Mouse (Mus musculus): ENCODE measurements at regions not wholly inside any gene's neighbourhood (a gene's known extent, or its start where the extent isn't known, plus 50 kb on each side); places are given as distances from the start of the nearest gene placed in this dataset.

DNA sequence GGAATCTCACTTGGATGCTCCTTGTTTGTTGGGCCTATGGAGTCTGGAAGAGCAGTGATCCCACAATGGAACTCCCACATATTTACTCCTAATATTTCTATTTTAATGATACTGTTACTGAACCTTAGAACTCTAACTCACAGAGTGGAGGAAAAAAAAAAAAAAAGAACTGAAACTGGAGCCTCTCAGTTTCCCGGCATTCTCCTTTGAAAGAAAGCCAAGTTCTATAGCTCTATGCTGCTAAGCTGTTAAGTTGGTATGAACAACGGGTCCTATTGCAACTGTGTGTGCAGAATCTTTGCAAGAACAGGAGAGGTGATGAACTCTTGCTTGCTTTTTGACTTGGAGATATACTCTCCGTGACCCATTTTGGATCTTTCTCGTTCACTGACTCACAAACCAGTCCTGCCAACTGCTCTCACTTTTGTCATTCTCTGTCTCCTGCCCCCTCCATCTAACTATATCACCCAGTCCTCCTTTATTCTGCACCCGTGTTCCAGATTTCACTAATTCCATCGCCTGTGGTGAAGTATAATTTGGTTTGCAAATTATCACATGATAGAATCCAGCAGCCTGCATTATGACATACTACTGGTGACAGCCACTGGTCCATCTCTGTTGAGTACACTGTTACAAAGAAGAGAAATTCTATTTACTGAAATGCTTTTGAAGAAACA, 92.6 kb upstream of the Ctsc start:
- no peak for DNase-seq

DNA sequence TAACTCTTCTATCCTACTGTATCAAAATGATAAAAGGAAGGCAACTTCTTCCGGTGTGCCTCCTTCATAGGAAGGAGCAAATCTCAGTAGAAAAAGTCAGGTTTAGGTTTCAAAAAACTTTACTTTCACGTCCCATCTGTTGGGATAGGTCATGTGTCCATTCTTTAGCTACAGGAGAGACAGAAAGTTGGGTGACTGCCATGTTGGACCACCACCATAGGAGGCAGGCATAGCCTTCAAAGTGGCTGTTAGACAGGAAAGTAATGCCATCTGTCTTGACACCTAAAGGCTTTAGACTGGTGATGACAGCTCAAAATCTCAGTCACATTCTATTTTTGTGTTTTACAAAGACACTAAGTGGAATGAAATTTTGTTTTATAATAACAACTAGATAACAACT, 90.3 kb upstream of the Ctsc start:
- no peak for DNase-seq

DNA sequence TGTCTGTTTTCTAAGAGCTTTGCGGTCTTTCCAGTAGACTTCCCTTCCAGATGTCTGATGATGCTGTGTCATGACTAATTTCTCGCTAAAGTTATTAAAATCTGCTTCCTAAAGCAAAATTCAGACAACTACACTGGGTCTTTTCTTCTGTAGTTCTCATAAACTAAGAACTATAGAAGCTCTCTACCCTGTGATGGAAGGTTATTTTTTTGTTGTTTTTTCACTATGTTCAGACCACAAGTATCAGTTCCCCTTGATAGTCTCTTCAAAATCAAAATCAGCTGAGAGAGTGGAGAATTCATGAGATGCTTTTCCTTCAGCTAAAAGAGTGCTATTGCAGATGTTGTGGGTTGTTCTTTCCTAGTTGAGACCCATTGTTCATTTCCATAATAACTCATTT, 85.1 kb upstream of the Ctsc start:
- DNase-seq, result no peak

DNA sequence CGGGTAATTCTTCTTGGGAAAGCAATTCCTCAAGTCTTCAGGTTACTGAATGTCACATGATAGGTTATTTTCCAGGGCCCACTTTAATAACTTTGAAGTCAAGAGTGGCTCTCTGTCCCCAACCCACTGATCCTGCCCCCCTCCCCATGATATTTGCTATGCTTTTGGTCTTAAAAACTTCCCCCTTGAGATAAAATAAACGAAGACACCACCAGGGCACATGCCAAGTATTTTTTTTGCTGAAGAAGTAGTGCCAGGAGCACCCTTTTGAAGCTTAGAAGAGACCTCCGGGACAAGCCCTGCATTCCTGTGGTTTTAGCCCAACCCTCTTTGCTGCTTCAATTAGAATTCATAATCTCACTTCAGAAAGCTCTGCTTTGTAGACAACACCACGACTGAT, 78.8 kb upstream of the Ctsc start:
- peak; percentile 30 to 45 for DNase-seq

DNA sequence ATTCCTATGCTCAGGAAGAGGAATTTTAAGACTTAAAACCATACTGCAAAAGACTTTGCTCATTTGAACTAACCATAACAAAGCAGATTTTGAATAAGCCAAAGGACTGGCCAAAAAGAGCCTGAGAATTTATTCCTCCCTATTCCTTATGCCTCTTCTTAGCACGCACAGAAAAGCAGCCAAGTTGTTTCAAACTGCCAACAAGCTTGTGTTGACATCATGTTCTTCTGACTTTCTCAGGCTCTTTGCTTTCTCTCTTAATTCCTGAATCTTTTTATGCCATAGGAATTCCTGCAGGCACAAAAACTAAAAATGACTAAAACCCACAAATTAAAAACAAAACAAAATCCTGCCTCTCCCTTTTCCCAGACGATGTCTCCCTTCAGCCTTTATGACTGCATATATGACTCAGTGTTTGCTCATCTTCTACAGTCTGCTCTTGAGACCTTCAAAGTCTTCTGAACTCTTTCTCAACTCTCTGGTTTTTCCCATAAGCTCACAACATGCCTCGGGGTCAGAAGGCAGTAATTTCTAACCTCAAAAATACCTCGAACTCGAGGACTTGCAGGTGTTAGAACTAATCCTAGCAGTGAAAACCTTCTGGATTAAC, 77.9 kb upstream of the Ctsc start:
- DNase-seq, result no peak

DNA sequence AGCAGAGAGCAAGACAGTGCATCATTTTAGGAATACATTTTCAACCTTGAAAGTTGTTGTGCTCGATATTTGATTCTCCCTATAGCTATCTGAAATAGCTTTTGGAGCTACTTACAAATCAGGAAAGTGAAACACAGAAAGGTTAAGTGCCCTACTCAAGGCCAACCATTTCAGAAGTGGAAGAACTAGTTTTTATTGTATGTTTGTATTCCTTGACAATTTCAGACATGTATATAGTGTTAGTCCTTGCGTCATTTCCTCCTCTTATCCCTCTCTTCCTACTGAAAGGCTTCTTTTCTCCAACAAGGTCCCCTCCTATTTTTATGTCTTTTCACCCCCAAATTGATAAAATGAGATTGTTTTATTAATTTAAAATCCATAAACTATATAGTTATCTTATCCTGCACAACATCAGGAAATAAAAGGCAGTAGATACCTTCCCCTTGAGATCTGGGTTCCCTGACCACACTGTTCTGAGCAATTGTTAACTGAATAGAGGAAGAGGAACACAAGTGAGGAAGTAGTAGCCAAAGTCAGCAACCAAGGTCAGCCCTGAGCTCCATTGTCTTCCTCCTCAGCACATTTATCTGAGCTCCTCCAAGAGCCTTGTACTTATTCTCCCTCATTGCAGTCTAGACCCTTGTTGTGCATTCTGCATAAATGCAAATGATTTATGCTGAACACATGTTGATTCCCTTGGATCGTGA, 76.1 kb upstream of the Ctsc start:
- peak in 1 of 2 experiments; percentile 24 for DNase-seq

DNA sequence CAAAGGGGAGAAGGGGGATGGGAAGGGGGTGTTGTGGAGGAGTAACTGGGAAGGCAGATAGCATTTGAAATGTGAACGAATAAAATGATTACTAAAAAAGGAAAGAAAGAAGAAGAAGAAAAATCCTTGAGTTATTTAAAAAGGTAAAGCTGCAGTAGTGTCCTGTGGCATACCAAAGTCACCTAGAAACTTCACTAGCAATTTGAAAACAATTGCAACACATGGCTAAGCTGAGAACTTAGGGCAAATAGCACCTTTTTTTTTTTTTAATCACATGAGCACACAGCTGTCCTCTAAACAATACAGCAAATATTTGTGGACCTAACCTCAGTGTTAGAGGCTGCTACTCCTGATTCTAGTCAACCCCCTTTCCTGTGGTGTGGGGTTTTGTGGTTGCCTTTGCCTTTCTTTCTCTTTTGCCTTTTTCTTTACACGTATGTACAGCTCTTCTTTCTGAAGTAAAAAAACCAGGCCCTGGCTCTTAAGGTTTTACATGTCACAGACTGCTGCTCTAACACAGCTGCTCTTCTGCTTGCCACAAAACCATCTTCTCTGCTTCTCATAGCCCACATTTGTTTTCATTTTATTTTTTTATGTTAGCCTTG, 71.6 kb upstream of the Ctsc start:
- no peak for DNase-seq

DNA sequence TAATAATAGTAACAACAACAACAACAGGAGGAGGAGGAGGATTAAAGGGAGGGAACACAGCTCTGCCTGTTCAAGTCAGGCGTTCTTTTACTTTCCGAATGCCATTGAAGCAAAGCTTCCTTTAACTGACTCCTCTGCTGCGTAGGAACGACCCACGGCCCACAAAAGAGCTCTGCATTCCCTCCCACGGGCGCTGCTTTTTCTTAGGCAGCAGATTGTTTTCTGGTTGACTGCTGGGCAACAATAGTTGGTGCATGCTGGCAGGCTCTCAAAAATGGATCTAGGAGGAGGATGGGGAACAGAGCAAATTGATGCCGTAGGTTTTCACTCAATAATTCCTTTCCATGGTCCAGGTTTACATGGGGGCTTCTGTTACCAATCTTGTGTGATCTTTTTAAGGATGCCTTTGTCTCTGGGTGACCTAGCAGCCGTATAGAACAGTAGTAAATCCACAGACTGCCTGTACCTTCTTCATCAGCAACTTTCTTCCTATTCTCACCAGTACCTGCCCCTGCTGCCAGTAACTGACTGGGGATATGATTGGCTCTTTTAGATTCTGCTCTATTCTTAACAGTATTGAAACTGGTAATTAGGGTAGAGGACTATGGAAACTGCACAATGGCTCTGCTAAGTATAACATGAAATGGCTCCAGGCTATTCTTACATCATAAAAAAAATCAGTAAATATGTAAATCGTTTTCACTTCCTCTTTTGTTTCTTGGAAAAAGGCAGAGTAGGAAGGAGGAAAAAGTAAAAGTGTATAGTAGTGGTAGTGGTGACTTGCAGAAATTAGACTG, 70.8 kb upstream of the Ctsc start:
- DNase-seq, result no peak

DNA sequence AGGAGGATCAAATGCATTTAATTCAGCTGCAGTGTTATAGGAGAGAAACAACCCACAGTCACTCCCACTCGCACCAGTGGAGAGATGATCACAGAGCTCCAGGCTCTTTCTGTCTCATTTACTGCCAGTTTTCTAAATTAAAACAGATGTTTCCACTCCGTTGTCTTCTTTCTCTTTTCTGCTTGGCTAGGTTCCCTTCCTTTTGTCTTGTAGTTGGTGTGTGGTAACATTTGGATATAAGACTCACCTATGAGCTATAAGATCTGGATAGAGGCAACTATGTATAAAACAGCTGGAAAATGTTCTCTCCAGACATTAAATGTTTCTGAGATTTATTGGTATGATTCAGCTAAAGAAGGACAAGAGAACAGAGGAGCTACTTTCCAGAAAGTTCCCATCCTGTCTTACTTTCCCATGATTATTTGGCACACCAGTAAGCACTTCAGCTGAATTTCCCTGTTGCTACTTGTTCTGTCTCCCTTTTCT, 63.1 kb upstream of the Ctsc start:
- DNase-seq, result no peak

DNA sequence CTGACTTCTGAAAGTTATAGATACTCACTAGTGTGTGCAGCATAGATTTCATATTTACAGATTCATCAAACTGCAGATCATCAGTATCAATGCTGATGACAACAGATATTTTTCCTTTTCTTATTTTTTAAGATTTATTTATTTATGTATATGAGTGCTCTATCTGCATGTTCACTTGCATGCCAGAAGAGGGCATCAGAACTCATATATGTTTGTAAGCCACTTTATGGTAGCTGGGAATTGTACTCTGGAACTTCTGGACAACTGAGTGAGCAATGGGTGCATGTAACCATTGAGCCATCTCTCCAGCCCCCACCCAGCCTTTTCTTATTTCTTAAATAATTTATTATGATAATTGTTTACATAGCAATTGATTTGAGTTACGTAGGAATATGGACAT, 62.5 kb upstream of the Ctsc start:
- no peak for DNase-seq

DNA sequence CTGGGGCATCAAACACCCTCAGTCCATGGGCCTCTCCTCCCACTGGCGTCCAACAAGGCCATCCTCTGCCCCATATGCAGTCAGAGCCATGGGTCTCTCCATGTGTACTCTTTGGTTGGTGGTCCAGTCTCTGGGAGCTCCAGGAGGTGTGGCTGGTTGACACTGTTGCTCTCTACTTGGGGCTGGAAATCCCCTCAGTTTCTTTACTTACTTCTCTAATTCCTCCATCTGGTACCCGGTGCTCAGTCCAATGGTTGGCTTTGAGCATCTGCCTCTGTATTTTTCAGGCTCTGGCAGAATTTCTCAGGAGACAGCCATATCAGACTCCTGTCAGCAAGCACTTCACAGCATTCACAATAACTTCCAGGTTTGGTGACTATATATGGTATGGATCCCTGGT, 55.7 kb upstream of the Ctsc start:
- no peak for DNase-seq

DNA sequence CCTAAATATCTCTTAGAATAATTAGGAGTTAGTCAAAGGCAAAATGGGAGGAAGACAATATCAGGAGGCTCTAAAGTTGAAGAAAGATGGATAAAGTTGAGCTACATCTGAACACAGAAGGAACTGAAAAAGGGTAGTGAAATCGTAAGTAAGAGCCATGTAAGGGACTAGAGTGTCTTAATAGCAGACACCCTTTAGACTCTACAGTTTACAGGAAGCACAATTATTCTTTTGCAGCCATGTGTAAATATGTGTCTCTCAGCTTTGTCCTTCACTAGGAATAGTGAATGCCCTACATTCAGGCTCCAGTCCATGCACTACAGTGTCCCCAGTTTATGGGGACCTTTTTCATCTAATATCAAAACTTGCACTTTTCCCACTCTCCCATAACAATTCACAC, 52.1 kb upstream of the Ctsc start:
- no peak for DNase-seq
